Mouse (Mus musculus) 416B (cell line): ENCODE measurements around the gene Osbp2.

Source experiments
- DNase-seq: peaks from one replicate; pipeline ENCODE4 v3.0.0; 2011; ENCODE audit warnings: low read depth

Osbp2 gene

GRCm38 (mm10) chr11:3863454-3864112, at the start of gene Osbp2:
TSS of gene Osbp2 (minus strand) at chr11:3863903.
- DNase-seq = no peak

- DNase-seq = peak; percentile 56
These were observed 49.2 kb upstream of the Osbp2 start for GRCm38 (mm10) chr11:3912875-3913271.

GRCm38 (mm10) chr11:3912100-3912874, 48.6 kb upstream of the Osbp2 start:
- peak; percentile 43 for DNase-seq

- peak; percentile 26 for DNase-seq
These were observed 47.7 kb upstream of the Osbp2 start for GRCm38 (mm10) chr11:3911440-3911839.

- peak; percentile 71 for DNase-seq
These were observed 47.0 kb upstream of the Osbp2 start for GRCm38 (mm10) chr11:3910513-3911310.

GRCm38 (mm10) chr11:3909236-3909635, 45.5 kb upstream of the Osbp2 start:
- no peak for DNase-seq

- DNase-seq = peak; percentile 52
These were observed 41.7 kb upstream of the Osbp2 start for GRCm38 (mm10) chr11:3905446-3905845.

- no peak for DNase-seq
These were observed 41.0 kb upstream of the Osbp2 start for GRCm38 (mm10) chr11:3904673-3905072.

GRCm38 (mm10) chr11:3903046-3903445, 39.3 kb upstream of the Osbp2 start:
- DNase-seq = peak; percentile 39

GRCm38 (mm10) chr11:3902516-3902915, 38.8 kb upstream of the Osbp2 start:
- no peak for DNase-seq

GRCm38 (mm10) chr11:3900296-3900695, 36.6 kb upstream of the Osbp2 start:
- no peak for DNase-seq

GRCm38 (mm10) chr11:3895933-3896332, 32.2 kb upstream of the Osbp2 start:
- no peak for DNase-seq

GRCm38 (mm10) chr11:3895458-3895857, 31.8 kb upstream of the Osbp2 start:
- no peak for DNase-seq

GRCm38 (mm10) chr11:3894406-3895281, 30.9 kb upstream of the Osbp2 start, which contains the start of the genes 4921536K21Rik and Dusp18:
TSS of gene 4921536K21Rik (minus strand) at chr11:3895098.
TSS of gene Dusp18 (plus strand) at chr11:3895240.
- DNase-seq = no peak

- DNase-seq = no peak
These were observed 30.3 kb upstream of the Osbp2 start for GRCm38 (mm10) chr11:3893970-3894369.

GRCm38 (mm10) chr11:3887331-3887730, 23.6 kb upstream of the Osbp2 start:
- DNase-seq = no peak

- no peak for DNase-seq
These were observed 20.0 kb upstream of the Osbp2 start for GRCm38 (mm10) chr11:3883711-3884110.

GRCm38 (mm10) chr11:3879836-3880235, 16.1 kb upstream of the Osbp2 start:
- DNase-seq = peak; percentile 80

GRCm38 (mm10) chr11:3878660-3879059, 15.0 kb upstream of the Osbp2 start:
- DNase-seq = peak; percentile 39

- DNase-seq = no peak
These were observed 12.7 kb upstream of the Osbp2 start for GRCm38 (mm10) chr11:3876419-3876818.

- no peak for DNase-seq
These were observed 640 bp upstream of the Osbp2 start for GRCm38 (mm10) chr11:3864343-3864742.
